Mouse (Mus musculus) stomach, postnatal 0 days (tissue): ENCODE measurements around the gene Gm43552.

Source experiments
- CTCF ChIP-seq: IDR thresholded peaks from 2 replicates; pipeline ENCODE4 v1.5.1; 2016; ENCODE audit warnings: antibody characterized with exemption, low read depth, mild to moderate bottlenecking, moderate library complexity
- EP300 ChIP-seq: optimal IDR thresholded peaks from 2 replicates; pipeline ENCODE3; 2016; ENCODE audit warnings: antibody characterized with exemption

DNA sequence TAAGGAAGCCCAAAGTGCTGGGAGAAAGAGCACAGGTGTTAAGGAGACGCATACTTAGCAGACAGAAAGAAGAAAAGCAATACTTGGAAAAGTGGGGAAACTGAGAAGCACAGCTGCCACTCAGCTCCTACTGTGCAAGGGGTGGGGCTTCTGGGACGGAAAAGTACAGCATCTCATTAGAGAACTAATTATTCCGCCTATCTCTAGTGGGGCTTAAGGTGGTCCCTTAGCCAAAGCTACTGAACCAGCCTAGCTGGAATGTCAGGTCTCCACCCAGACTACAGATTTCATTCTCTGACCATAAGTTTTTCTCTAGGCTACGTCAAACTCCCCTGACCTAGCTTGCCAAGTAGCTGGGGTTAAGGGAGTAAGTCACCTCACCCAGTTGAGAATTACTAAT is 41.9 kb upstream of the Gm43552 start:
- TF ChIP-seq EP300 (no peak), CTCF (no peak)
